Mouse (Mus musculus) lung, adult 2 months (tissue): ENCODE results near the gene Lsm14a. TPM values are rescaled to one million over a fixed set of nuclear protein-coding genes. Genes with fewer than 3 reads are reported as not detected.
"Not testable (repeated sequence)": the region's sequence is repeated elsewhere in the genome, so short reads cannot be mapped to it uniquely, and the experiment has no call there.

ENCODE experiments used
- DNase-seq: peaks from one replicate; pipeline ENCODE4 v3.0.0; 2022
- H3K4me1 ChIP-seq: fragments of 200-500 bp; 2 replicates; pipeline ENCODE4 v1.6.1; 2011; ENCODE audit warnings: low read length; ENCODE audit not compliant: control insufficient read depth, insufficient read depth
- H3K4me3 ChIP-seq: fragments of 200-500 bp; replicated peaks from 2 replicates; pipeline ENCODE3; 2011; ENCODE audit warnings: low read depth, mild to moderate bottlenecking, control low read depth, low read length; ENCODE audit errors: extremely low read depth
- CTCF ChIP-seq: fragments of 200-500 bp; IDR thresholded peaks from 2 replicates; pipeline ENCODE4 v1.5.1; 2011; ENCODE audit warnings: mild to moderate bottlenecking, low read length, control low read depth; ENCODE audit not compliant: insufficient read depth
- POLR2A ChIP-seq: fragments of 200-500 bp; IDR thresholded peaks from 2 replicates; pipeline ENCODE4 v1.6.1; 2011; ENCODE audit warnings: low read depth, mild to moderate bottlenecking, control low read depth, low read length, borderline replicate concordance; ENCODE audit errors: extremely low read depth
- WGBS: fragments of 180-500 bp; shearing (Covaris S2); methylation state at CpG from one replicate; pipeline ENCODE4 v1.1.7; 2018; 5-methylcytosine and 5-hydroxymethylcytosine counted together
- polyA plus RNA-seq: library from polyadenylated mRNA; depleted of rRNA; stranded (reverse); fragments of >200 nt; gene quantifications from 2 replicates; pipeline ENCODE4 v1.2.3, GENCODE M21; 2012

Lsm14a gene
- polyA plus RNA-seq, 1 experiment = 72.9 TPM

DNA sequence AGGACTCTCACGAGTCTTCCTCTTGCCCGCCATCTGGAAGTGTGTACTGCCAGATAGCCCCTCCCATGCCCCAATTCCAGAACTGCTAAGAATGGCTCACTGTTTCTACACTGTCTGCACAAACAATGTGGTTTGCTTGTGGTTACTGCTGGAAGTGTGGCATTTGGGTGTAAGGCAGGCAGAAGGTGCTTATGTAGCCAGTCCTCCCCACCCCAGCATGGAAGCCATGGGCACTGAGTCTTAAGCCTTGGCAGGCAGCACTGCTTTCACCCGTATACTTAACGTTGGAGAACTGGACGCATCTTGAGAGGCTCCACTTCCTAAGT, 54.0 kb downstream of the Lsm14a start:
- DNase-seq = no peak
- WGBS = 65% methylated on average over 5 of the region's 5 CpGs
- Histone ChIP-seq H3K4me1 (no peaks in the 10 kb centered on the region), H3K4me3 (no peak overlapping the region)
- TF ChIP-seq CTCF = no peak
- no peak for TF ChIP-seq POLR2A

DNA sequence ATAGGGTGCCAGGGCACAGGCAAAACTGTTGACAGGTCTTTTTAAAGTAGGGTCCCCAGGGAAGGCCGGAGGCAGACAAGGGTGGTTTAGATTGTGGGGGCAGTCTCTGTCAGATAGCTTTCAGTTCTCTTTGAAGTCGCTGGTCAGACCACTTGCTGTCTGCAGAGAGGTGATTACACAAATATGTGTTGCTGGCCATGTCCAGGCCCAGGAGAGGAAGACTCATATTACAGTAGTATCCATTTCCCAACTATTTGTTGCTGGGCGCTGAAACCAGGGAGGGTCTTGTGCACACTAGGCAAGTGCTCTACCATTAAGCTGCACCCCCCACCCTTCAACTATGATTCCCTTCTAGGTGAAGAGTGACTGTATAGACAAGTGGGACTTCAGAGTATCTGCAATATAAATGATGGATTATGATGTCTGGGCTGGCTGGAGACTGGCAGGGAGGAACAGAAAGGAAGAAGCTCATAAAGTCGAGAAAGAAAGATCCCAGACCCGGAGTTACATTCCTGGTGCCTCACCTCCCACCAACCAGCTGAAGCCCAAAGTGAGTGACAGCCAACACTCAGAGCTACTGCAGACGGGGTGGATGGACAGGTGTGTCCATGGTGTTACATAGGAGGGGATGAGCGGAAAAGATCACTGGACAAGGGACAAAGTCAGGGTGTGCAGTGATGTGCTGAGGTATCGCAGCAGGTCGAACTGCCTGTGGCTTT, 54.5 kb downstream of the Lsm14a start:
- no peaks in the 10 kb centered on the region for H3K4me1 ChIP-seq
- TF ChIP-seq POLR2A (no peak), CTCF (no peak)
- WGBS = 65% methylated on average over 9 of the region's 9 CpGs
- H3K4me3 ChIP-seq = no peak overlapping the region
- DNase-seq = no peak

DNA sequence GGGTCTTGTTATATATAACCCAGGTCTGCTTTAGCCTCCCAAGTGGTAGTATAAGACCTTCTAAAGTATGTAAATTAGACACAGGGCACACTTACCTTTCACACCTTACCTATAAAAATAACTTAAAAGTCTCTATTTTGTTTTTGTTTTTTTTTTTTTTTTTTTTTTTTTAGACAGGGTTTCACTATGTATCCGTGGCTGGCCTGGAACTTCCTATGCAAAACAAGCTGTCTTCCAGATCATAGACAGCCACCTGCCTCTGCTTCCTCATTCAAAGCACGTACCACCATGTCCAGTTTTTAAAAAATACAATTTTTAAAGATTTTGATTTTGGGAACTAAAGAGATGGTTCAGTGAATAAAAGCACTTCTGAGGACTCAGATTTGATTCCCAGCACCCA, 55.8 kb downstream of the Lsm14a start:
- Histone ChIP-seq H3K4me1 (no peaks in the 10 kb centered on the region), H3K4me3 (no peak overlapping the region)
- no peak for DNase-seq
- WGBS = 68% methylated on average over 2 of the region's 2 CpGs
- TF ChIP-seq CTCF (no peak), POLR2A (no peak)

DNA sequence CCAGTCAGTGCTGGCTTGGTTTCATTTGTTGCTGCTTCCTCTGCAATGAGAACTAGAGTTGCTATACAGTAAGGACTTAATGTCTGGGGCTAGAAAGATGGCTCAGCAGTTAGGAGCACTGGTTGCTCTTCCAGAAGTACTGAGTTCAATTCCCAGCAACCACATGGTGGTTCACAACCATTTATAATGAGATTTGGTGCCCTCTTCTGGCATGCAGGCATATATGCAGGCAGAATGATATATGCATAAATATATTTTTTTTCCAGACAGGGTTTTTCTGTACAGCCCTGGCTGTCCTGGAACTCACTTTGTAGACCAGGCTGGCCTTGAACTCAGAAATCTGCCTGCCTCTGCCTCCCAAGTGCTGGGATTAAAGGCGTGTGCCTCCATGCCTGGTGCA, 56.6 kb downstream of the Lsm14a start:
- DNase-seq, H3K4me3 ChIP-seq, H3K4me1 ChIP-seq: not testable (repeated sequence)
- 95% methylated on average over 1 of the region's 1 CpGs for WGBS

DNA sequence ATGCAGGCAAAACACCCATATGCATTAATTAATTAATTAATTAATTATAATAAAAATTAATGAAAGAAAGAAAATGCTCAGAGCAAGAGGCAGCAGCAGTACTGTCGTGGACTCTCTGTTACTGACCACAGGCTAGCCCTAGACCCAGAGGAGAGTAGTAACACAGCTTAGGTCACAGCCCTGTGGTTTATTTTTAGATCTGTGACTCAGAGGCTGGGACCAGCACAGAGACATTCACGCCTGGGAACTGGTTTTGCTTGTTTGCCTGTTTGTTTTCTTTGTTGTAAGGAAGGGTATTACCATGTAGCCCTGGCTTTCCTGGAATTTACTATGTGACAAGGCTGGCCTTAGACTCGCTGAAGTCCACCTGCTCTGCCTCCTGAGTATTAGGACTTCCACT, 65.6 kb downstream of the Lsm14a start:
- 32% methylated on average over 3 of the region's 3 CpGs for WGBS
- no peak for DNase-seq

DNA sequence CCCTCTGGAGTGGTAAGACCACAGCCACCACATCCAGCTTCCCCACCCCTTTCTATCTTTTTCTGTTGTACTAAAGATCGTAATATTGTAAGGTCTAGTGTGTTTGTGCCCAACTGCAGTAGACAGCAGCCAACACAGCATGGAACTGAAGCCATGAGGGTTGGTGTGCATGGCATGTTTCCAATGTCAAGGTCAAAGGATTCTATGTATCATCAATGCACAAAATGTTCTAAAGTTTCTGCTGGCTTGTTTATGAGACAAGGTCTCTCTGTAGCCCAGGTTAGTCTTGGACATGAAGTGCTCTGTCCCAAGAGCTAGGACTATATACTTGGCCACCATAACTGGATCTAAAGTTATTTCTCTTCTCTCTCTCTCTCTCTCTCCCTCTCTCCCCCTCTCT, 68.3 kb downstream of the Lsm14a start:
- 91% methylated on average over 1 of the region's 1 CpGs for WGBS
- TF ChIP-seq CTCF = no peak
- no peak for TF ChIP-seq POLR2A
- DNase-seq = no peak

More for the DNA sequence above, 65.6 kb downstream of the Lsm14a start:
- H3K4me3 ChIP-seq = no peak overlapping the region
- H3K4me1 ChIP-seq = no peaks in the 10 kb centered on the region
- TF ChIP-seq CTCF = no peak
- no peak for TF ChIP-seq POLR2A

DNA sequence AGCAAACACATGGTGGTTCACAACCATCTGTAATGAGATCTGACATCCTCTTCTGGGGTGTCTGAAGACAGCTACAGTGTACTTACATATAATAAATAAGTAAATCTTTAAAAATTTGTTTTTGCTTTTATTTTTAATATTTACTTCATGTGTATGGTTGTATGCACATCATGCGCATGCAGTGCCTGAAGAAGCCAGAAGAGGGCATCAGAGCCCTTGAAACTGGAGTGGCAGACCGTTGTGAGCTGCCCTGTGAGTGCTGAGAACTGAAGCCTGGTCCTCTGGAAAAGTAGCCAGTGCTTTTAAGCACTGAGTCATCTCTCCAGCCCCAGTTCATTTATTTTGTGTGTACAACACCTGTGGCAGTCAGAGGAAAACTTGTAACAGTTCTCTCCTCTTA, 69.1 kb downstream of the Lsm14a start:
- DNase-seq = no peak
- 95% methylated on average over 2 of the region's 2 CpGs for WGBS
- Histone ChIP-seq H3K4me1 (no peaks in the 10 kb centered on the region), H3K4me3 (no peak overlapping the region)
- TF ChIP-seq POLR2A (no peak), CTCF (no peak)

More for the DNA sequence above, 68.3 kb downstream of the Lsm14a start:
- Histone ChIP-seq H3K4me1 (no peaks in the 10 kb centered on the region), H3K4me3 (no peak overlapping the region)

DNA sequence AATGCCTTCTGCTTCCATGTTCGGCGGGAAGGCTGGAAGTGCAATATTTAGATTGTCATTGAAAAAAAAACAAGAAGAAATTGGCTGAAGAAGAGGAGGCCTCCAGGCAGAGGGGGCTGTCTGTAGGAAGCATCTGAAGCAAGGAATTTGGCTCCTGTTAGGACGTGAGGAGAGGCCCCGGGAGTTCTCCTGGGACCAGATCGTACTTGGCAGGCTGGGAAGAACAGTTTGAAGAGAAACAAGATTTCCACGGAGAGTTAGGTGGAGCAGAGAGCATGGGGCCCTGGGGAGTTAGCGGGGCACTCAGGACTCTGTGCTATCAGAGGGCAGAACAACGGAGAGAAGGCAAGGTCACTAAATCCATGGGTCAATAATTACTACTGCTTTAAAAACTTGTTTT, 69.8 kb downstream of the Lsm14a start:
- no peak overlapping the region for H3K4me3 ChIP-seq
- peaks cover 2% of the 10 kb centered on the region for H3K4me1 ChIP-seq
- no peak for DNase-seq
- no peak for TF ChIP-seq CTCF
- no peak for TF ChIP-seq POLR2A
- WGBS = 64% methylated on average over 8 of the region's 8 CpGs

DNA sequence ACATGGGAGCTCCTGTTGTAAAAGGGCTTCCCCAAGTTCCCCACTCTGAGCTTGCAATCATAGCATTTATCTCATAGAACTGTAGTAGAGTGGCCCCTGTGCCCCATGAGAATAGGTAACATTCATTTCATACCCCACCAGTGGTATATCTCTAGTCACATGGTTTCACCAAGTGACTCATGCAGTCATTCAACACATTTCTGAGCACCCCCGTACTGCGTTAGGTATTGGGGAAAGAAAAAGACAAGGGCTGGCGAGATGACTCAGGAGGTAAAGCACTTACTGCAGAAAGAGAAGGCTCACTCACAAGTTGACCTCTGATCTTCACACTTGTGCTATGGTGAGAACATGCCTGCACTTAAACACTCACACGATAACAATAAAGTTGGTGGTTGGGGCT, 71.2 kb downstream of the Lsm14a start:
- H3K4me3 ChIP-seq = no peak overlapping the region
- 75% methylated on average over 4 of the region's 4 CpGs for WGBS
- no peak for DNase-seq
- H3K4me1 ChIP-seq = peaks cover 6% of the 10 kb centered on the region
- TF ChIP-seq POLR2A (no peak), CTCF (no peak)

DNA sequence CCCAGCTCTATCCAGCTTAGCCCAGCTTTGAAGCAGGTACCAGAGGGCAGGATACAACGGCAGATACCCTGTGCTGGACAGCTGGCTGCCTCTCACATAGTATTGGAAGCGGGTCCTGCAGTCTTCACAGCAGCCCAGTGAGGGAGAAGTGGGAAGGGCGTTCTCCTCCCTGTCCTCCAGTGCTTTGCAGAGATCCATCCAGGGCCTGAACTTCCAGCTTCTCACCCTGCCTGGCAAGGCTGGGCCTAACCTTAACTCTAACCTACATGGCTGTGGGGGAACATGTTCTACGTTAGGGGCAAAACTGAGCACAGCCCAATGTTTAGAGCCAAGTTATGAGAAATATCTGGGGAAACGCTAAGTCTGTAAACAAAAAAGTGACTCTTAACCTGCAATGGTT, 72.0 kb downstream of the Lsm14a start:
- TF ChIP-seq CTCF (no peak), POLR2A (no peak)
- WGBS = 70% methylated on average over 5 of the region's 5 CpGs
- no peak for DNase-seq
- Histone ChIP-seq H3K4me3 (no peak overlapping the region), H3K4me1 (peaks cover 6% of the 10 kb centered on the region)
